8 mouse cellular contexts compared by ENCODE assay signal in the genomic region with DNA sequence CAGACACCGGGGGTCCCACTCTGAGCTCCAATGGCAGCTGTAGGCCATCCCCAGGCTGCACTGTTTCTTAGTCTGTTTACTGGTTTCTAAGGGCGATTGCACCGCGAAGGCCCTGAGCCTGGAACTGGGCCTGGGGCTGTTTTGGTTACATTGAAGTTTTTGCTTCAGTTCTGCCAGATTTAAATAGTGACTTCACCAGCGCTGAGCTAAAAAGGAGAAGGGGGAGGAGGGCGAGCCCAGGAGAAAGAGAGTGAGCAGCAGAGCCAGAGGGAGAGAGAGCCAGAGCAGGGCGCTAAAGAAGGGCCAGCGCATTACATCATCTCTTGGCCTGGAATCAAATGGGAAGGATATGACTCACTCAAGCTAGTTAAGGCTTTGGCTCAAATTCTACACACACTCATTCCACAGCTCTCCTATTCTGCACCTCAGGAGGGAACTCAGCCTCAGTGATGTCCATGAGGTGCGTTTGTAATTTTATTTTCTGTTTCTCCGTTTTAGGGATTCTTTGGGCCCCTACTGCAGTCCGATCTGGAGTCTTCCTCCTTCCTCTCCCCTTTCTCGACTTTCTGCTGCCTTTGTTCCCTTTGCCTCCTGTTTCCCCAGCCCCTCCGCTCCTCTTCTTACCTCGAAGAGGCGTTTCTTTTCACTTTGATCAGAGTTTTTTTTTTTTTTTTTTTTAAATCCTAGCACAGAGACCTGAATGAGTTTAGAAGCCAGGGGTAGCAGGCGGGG.
DNase-seq lines count a peak whose midpoint lies in the region; ATAC-seq lines count a peak whose summit lies in the region.

No protein-coding gene starts in this region.

- no peaks in the 10 kb centered on the region for H3K36me3 ChIP-seq in embryonic facial prominence, embryonic 15.5 days
- no peaks in the 10 kb centered on the region for H3K36me3 ChIP-seq in limb, embryonic 12.5 days
- H3K36me3 ChIP-seq in midbrain, embryonic 13.5 days: no peaks in the 10 kb centered on the region

- WGBS in embryonic facial prominence, embryonic 15.5 days: 2% methylated on average over 15 of the region's 16 CpGs
- 6% methylated on average over 15 of the region's 16 CpGs for WGBS in limb, embryonic 12.5 days
- WGBS in midbrain, embryonic 13.5 days: 4% methylated on average over 15 of the region's 16 CpGs

- peak overlapping the region; percentile 45 for H3K4me3 ChIP-seq in embryonic facial prominence, embryonic 15.5 days (replicated peaks)
- H3K4me3 ChIP-seq in limb, embryonic 12.5 days (replicated peaks): peak overlapping the region; percentile 41
- H3K4me3 ChIP-seq in midbrain, embryonic 13.5 days (replicated peaks): peak overlapping the region; percentile 32

- peaks cover 47% of the 10 kb centered on the region for H3K4me1 ChIP-seq in embryonic facial prominence, embryonic 15.5 days
- H3K4me1 ChIP-seq in limb, embryonic 12.5 days (replicated peaks): peaks cover 71% of the 10 kb centered on the region
- peaks cover 45% of the 10 kb centered on the region for H3K4me1 ChIP-seq in midbrain, embryonic 13.5 days (replicated peaks)

- H3K27me3 ChIP-seq in embryonic facial prominence, embryonic 15.5 days: no peaks in the 10 kb centered on the region
- no peaks in the 10 kb centered on the region for H3K27me3 ChIP-seq in limb, embryonic 12.5 days
- H3K27me3 ChIP-seq in midbrain, embryonic 13.5 days: 0 out of 2 replicates have a peak, but pooled peaks cover 2% of the 10 kb centered on the region

- peak overlapping the region; percentile 59 for H3K4me2 ChIP-seq in embryonic facial prominence, embryonic 15.5 days (replicated peaks)
- H3K4me2 ChIP-seq in limb, embryonic 12.5 days: peak overlapping the region; percentile 60
- H3K4me2 ChIP-seq in midbrain, embryonic 13.5 days (replicated peaks): peak overlapping the region; percentile 51

- H3K9ac ChIP-seq in embryonic facial prominence, embryonic 15.5 days: 0 out of 2 replicates have a peak overlapping the region, but pooled peaks have one; percentile 26
- peak overlapping the region; percentile 54 for H3K9ac ChIP-seq in limb, embryonic 12.5 days (replicated peaks)
- peak overlapping the region; percentile 53; the same call in 1 of the 2 replicates for H3K9ac ChIP-seq in midbrain, embryonic 13.5 days (replicated peaks)

- DNase-seq in brain, adult 2 months (ENCODE audit: low read depth, low spot score): peak; percentile 99
- DNase-seq in heart, adult 8-10 months (ENCODE audit: low spot score): peak; percentile 98
- peak; percentile 91 for DNase-seq in kidney, adult 9 months
- peak; percentile 60 for DNase-seq in right cerebral cortex, postnatal 4 days
- no peak for DNase-seq in spleen, adult 12 weeks (ENCODE audit: low spot score)

- ATAC-seq in embryonic facial prominence, embryonic 15.5 days (ENCODE audit: insufficient number of reproducible peaks, low FRiP score, low TSS enrichment, low read depth): peak; percentile 92
- peak; percentile 90 for ATAC-seq in limb, embryonic 12.5 days (ENCODE audit: insufficient number of reproducible peaks, insufficient read depth, low FRiP score, low TSS enrichment, low read depth)
- ATAC-seq in midbrain, embryonic 13.5 days: peak; percentile 89

- H3K27ac ChIP-seq in embryonic facial prominence, embryonic 15.5 days (replicated peaks): peak overlapping the region; percentile 89
- peak overlapping the region; percentile 95 for H3K27ac ChIP-seq in limb, embryonic 12.5 days
- peak overlapping the region; percentile 80 for H3K27ac ChIP-seq in midbrain, embryonic 13.5 days

- no peaks in the 10 kb centered on the region for H3K9me3 ChIP-seq in embryonic facial prominence, embryonic 15.5 days (replicated peaks)
- no peaks in the 10 kb centered on the region for H3K9me3 ChIP-seq in limb, embryonic 12.5 days
- H3K9me3 ChIP-seq in midbrain, embryonic 13.5 days: no peaks in the 10 kb centered on the region
